Mouse (Mus musculus) heart, adult 2 months (tissue): ENCODE data around the gene Cxcl13. TPM values are rescaled to one million over a fixed set of nuclear protein-coding genes. Genes with fewer than 3 reads are reported as not detected.

Experiments used
- DNase-seq, 2 experiments: peaks; one replicate each; pipeline ENCODE4 v3.0.0; 2021
- H3K27ac ChIP-seq: fragments of 200-600 bp; 2 replicates; pipeline ENCODE4 v1.8.1; 2022
- H3K27me3 ChIP-seq: fragments of 200-500 bp; 2 replicates; pipeline ENCODE4 v1.6.1; 2012; ENCODE audit warnings: mild to moderate bottlenecking, low read length, inconsistent platforms, mixed read lengths; ENCODE audit not compliant: control insufficient read depth, insufficient read depth
- H3K36me3 ChIP-seq: fragments of 200-500 bp; 2 replicates; pipeline ENCODE4 v1.6.1; 2012; ENCODE audit warnings: low read length, inconsistent platforms; ENCODE audit not compliant: control insufficient read depth, insufficient read depth
- H3K4me1 ChIP-seq: fragments of 200-500 bp; 2 replicates; pipeline ENCODE4 v1.6.1; 2011; ENCODE audit warnings: low read length; ENCODE audit not compliant: control insufficient read depth, insufficient read depth
- H3K4me3 ChIP-seq: fragments of 200-600 bp; 2 replicates; pipeline ENCODE4 v1.8.1; 2022
- H3K79me2 ChIP-seq: fragments of 200-500 bp; replicated peaks from 2 replicates; pipeline ENCODE4 v1.6.1; 2012; ENCODE audit warnings: mild to moderate bottlenecking, inconsistent platforms, low read length, moderate library complexity, mixed read lengths; ENCODE audit not compliant: control insufficient read depth, insufficient read depth
- H3K9ac ChIP-seq: fragments of 200-500 bp; 2 replicates; pipeline ENCODE4 v1.6.1; 2012; ENCODE audit warnings: low read depth, mild to moderate bottlenecking, control low read depth, inconsistent platforms, low read length, mixed read lengths
- CTCF ChIP-seq: fragments of 200-600 bp; IDR thresholded peaks from 2 replicates; pipeline ENCODE4 v1.8.1; 2022; ENCODE audit warnings: antibody characterized with exemption, mild to moderate bottlenecking, moderate library complexity
- EP300 ChIP-seq: fragments of 200-500 bp; IDR thresholded peaks from 2 replicates; pipeline ENCODE4 v1.6.1; 2011; ENCODE audit warnings: low read depth, low read length, control low read depth; ENCODE audit not compliant: insufficient read depth
- POLR2A ChIP-seq: fragments of 200-500 bp; IDR thresholded peaks from 2 replicates; pipeline ENCODE4 v1.6.1; 2011; ENCODE audit warnings: mild to moderate bottlenecking, low read depth, low read length, control low read depth; ENCODE audit not compliant: insufficient read depth
- WGBS: fragments of 180-500 bp; shearing (Covaris S2); methylation state at CpG from one replicate; pipeline ENCODE4 v1.1.7; 2018; 5-methylcytosine and 5-hydroxymethylcytosine counted together
- intact Hi-C: fragments of 180-260 bp; cut with DNase I; formaldehyde crosslinking; loops from one replicate; pipeline ENCODE4 v1.15.1; 2025
- polyA plus RNA-seq: library from polyadenylated mRNA; depleted of rRNA; stranded (reverse); fragments of >200 nt; gene quantifications from 2 replicates; pipeline ENCODE4 v1.2.3, GENCODE M21; 2012
- total RNA-seq, 2 experiments: library from RNA; stranded (reverse); gene quantifications; 2 replicates each; pipeline ENCODE4 v1.2.3; 2021

Cxcl13 gene
- total and polyA plus RNA-seq, 3 experiments = 1.5 to 2.7 (median 1.6) TPM

- H3K4me1 ChIP-seq = peaks cover 2% of the 10 kb centered on the region
- H3K4me3 ChIP-seq = no peak overlapping the region
- H3K9ac ChIP-seq = no peak overlapping the region
- no peak overlapping the region for H3K27ac ChIP-seq
- no peaks in the 10 kb centered on the region for H3K36me3 ChIP-seq
- H3K27me3 ChIP-seq = no peaks in the 10 kb centered on the region
- no peaks in the 10 kb centered on the region for H3K79me2 ChIP-seq
- DNase-seq = no peak
- TF ChIP-seq POLR2A (no peak), EP300 (no peak), CTCF (no peak)
- intact Hi-C loops = no loop called here
- WGBS = 35% methylated on average over 3 of the region's 3 CpGs
These were observed 11.6 kb upstream of the Cxcl13 start for GRCm38 (mm10) chr5:95945120-95945519.

- Histone ChIP-seq H3K79me2 (no peaks in the 10 kb centered on the region), H3K4me3 (no peak overlapping the region), H3K27ac (no peak overlapping the region), H3K36me3 (no peaks in the 10 kb centered on the region), H3K27me3 (no peaks in the 10 kb centered on the region), H3K4me1 (peaks cover 2% of the 10 kb centered on the region), H3K9ac (no peak overlapping the region)
- 35% methylated on average over 2 of the region's 2 CpGs for WGBS
- TF ChIP-seq POLR2A (no peak), EP300 (no peak), CTCF (no peak)
- intact Hi-C loops = no loop called here
- no peak for DNase-seq
These were observed 10.4 kb upstream of the Cxcl13 start for GRCm38 (mm10) chr5:95946344-95946743.

GRCm38 (mm10) chr5:95948641-95949040 lies 8.1 kb upstream of the Cxcl13 start:
- Histone ChIP-seq H3K36me3 (no peaks in the 10 kb centered on the region), H3K4me3 (no peak overlapping the region), H3K9ac (no peak overlapping the region), H3K27ac (no peak overlapping the region), H3K27me3 (no peaks in the 10 kb centered on the region), H3K4me1 (no peaks in the 10 kb centered on the region; the same call in 1 of the 2 replicates), H3K79me2 (no peaks in the 10 kb centered on the region)
- intact Hi-C loops = no loop called here
- WGBS = 69% methylated on average over 3 of the region's 3 CpGs
- no peak for DNase-seq
- TF ChIP-seq EP300 = no peak
- TF ChIP-seq POLR2A = no peak
- TF ChIP-seq CTCF = no peak

- no peak overlapping the region for H3K4me3 ChIP-seq
- H3K27ac ChIP-seq = no peak overlapping the region
- H3K36me3 ChIP-seq = no peaks in the 10 kb centered on the region
- no peak for TF ChIP-seq EP300
- TF ChIP-seq CTCF = peak; percentile 86
- intact Hi-C loops = loop anchor here (1.0 kb wide), 1 partner anchor 69 kb away; no protein-coding TSS in a partner anchor
- no peaks in the 10 kb centered on the region for H3K27me3 ChIP-seq
- H3K9ac ChIP-seq = no peak overlapping the region
- no peaks in the 10 kb centered on the region for H3K79me2 ChIP-seq
- no peaks in the 10 kb centered on the region; the same call in 1 of the 2 replicates for H3K4me1 ChIP-seq
- DNase-seq = peak; percentile 25 to 52
- WGBS = 33% methylated on average over 19 of the region's 19 CpGs
These were observed 6.6 kb upstream of the Cxcl13 start for GRCm38 (mm10) chr5:95949946-95950701.

- TF ChIP-seq CTCF (no peak), POLR2A (no peak), EP300 (no peak)
- WGBS = 41% methylated on average over 2 of the region's 2 CpGs
- H3K79me2 ChIP-seq = no peaks in the 10 kb centered on the region
- no peak overlapping the region for H3K9ac ChIP-seq
- no peaks in the 10 kb centered on the region for H3K4me1 ChIP-seq
- no peak overlapping the region for H3K4me3 ChIP-seq
- no peaks in the 10 kb centered on the region for H3K36me3 ChIP-seq
- H3K27me3 ChIP-seq = no peaks in the 10 kb centered on the region
- no peak for DNase-seq
- intact Hi-C loops = no loop called here
- no peak overlapping the region for H3K27ac ChIP-seq
These were observed 8.2 kb downstream of the Cxcl13 start for GRCm38 (mm10) chr5:95964940-95965339.

- TF ChIP-seq POLR2A (no peak), EP300 (no peak), CTCF (no peak)
- H3K79me2 ChIP-seq = no peaks in the 10 kb centered on the region
- H3K27ac ChIP-seq = no peak overlapping the region
- no peak for DNase-seq
- no peaks in the 10 kb centered on the region for H3K27me3 ChIP-seq
- H3K4me3 ChIP-seq = no peak overlapping the region
- intact Hi-C loops = no loop called here
- 26% methylated on average over 2 of the region's 2 CpGs for WGBS
- no peaks in the 10 kb centered on the region for H3K36me3 ChIP-seq
- no peaks in the 10 kb centered on the region for H3K4me1 ChIP-seq
- no peak overlapping the region for H3K9ac ChIP-seq
These were observed 9.9 kb downstream of the Cxcl13 start for GRCm38 (mm10) chr5:95966621-95967020.
